35 mouse cellular contexts compared by ENCODE assay signal in the genomic region with DNA sequence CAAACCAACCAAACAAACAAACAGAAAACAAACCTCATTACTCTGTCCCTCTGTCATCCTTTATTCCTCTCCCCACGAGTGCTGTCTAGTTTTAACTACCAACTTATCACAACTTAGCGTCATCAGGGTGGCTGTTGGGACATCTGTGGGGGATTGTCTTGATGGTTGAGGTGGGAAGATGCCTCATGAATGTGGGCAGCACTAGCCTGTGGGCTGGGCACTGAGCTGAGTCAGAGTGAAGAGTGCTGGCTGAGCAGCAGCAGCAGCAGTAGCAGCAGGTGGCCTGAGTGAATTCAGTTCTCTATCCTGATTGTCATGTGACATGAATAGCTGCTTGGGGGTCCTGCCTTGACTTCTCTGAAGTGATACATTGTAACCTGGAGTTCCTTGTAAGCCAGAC. TPM values are rescaled to one million over a fixed set of nuclear protein-coding genes. Genes with fewer than 3 reads are reported as not detected.
"Had no signal": no experiment of that assay in that cellular context is flagged by ENCODE, and none has a peak within 500 bp of the region (broad histone marks: within the 10 kb centered on the region; RNA-seq: fewer than 3 reads in every experiment).

No protein-coding gene starts in this region.

- H3K9ac ChIP-seq: limb, embryonic 12.5 days; limb, embryonic 13.5 days; limb, embryonic 15.5 days; liver, embryonic 12.5 days; liver, embryonic 13.5 days; liver, embryonic 14.5 days; liver, embryonic 15.5 days; liver, postnatal 0 days; lung, embryonic 14.5 days; lung, embryonic 15.5 days; midbrain, embryonic 12.5 days; midbrain, embryonic 13.5 days; midbrain, embryonic 15.5 days had no signal

- H3K4me2 ChIP-seq: limb, embryonic 12.5 days; limb, embryonic 13.5 days; limb, embryonic 15.5 days; liver, embryonic 11.5 days; liver, embryonic 12.5 days; liver, embryonic 13.5 days; liver, embryonic 15.5 days; lung, embryonic 14.5 days; lung, embryonic 15.5 days; midbrain, embryonic 11.5 days; midbrain, embryonic 12.5 days; midbrain, embryonic 13.5 days; midbrain, embryonic 15.5 days had no signal

- H3K27ac ChIP-seq: limb, embryonic 10.5 days; limb, embryonic 12.5 days; limb, embryonic 13.5 days; limb, embryonic 15.5 days; liver, embryonic 12.5 days; liver, embryonic 13.5 days; liver, embryonic 14.5 days; liver, embryonic 15.5 days; lung, embryonic 15.5 days; macrophage; midbrain, embryonic 10.5 days; midbrain, embryonic 12.5 days; midbrain, embryonic 13.5 days; midbrain, embryonic 15.5 days had no signal

- H3K4me1 ChIP-seq: liver, embryonic 15.5 days; megakaryocyte, embryonic 14.5 days; midbrain, embryonic 15.5 days had no signal

- ATAC-seq: liver, embryonic 12.5 days; liver, postnatal 0 days; lung, postnatal 0 days; midbrain, embryonic 13.5 days; midbrain, embryonic 15.5 days; midbrain, embryonic 16.5 days had no signal

- H3K27me3 ChIP-seq: limb, embryonic 12.5 days; limb, embryonic 13.5 days; limb, embryonic 15.5 days; liver, embryonic 12.5 days; liver, embryonic 13.5 days; lung, embryonic 15.5 days; midbrain, embryonic 12.5 days; midbrain, embryonic 13.5 days; midbrain, embryonic 15.5 days had no signal

- DNase-seq: left cerebral cortex, postnatal 4 days; liver; liver, embryonic 13.5 days; liver, postnatal 0 days; lung, adult 18-20 months; lung, adult 2 months; lung, embryonic 14.5 days; lung, postnatal 10 days; lung, postnatal 14 days; lung, postnatal 36 days; lung, postnatal 4 days; midbrain, embryonic 14.5 days had no signal

- H3K36me3 ChIP-seq: liver, embryonic 13.5 days; liver, embryonic 15.5 days; midbrain, embryonic 13.5 days; midbrain, embryonic 15.5 days had no signal

- H3K9me3 ChIP-seq: limb, embryonic 10.5 days; limb, embryonic 12.5 days; limb, embryonic 13.5 days; limb, embryonic 15.5 days; liver, embryonic 12.5 days; liver, embryonic 13.5 days; liver, embryonic 15.5 days; lung, embryonic 15.5 days; midbrain, embryonic 10.5 days; midbrain, embryonic 12.5 days; midbrain, embryonic 13.5 days; midbrain, embryonic 15.5 days had no signal

- H3K4me3 ChIP-seq: limb, embryonic 10.5 days; limb, embryonic 12.5 days; limb, embryonic 13.5 days; limb, embryonic 15.5 days; liver, embryonic 12.5 days; liver, embryonic 13.5 days; liver, embryonic 15.5 days; lung, embryonic 15.5 days; megakaryocyte, embryonic 14.5 days; midbrain, embryonic 10.5 days; midbrain, embryonic 12.5 days; midbrain, embryonic 13.5 days; midbrain, embryonic 15.5 days; myocyte had no signal

RNA-seq across cellular contexts. Expression of a gene that starts 5.7 kb away (rescaled TPM):
- total RNA-seq: megakaryocyte, adult 5-6 weeks; megakaryocyte-erythroid progenitor cell, adult 5-6 weeks; monocyte, adult 5-6 weeks had no signal
- polyA plus RNA-seq: macrophage had no signal

RNA-seq across cellular contexts. Expression of a gene that starts 7.3 kb away (rescaled TPM):
- total RNA-seq: megakaryocyte progenitor cell, adult 5-6 weeks; megakaryocyte, adult 5-6 weeks; megakaryocyte-erythroid progenitor cell, adult 5-6 weeks had no signal
- polyA plus RNA-seq: macrophage had no signal
